Mouse (Mus musculus): ENCODE data around the gene Sirt4. TPM values are rescaled to one million over a fixed set of nuclear protein-coding genes. Genes with fewer than 3 reads are reported as not detected.
A peak's percentile ranks its signal among the peaks of the same experiment; 100 is the strongest.

The Sirt4 gene
- polyA plus RNA-seq, 1 experiment from 2014 or later = 22.5 TPM

- no peaks in the 10 kb centered on the region for H3K36me3 ChIP-seq (ENCODE audit: control insufficient read depth, insufficient read depth, low read length)
- H3K27ac ChIP-seq (replicated peaks in 1 of 2; ENCODE audit: control insufficient read depth in 1 of 2, insufficient read depth in 1 of 2, low read depth in 2 of 2, low read length in 2 of 2) = no peak overlapping the region
- H3K27me3 ChIP-seq (ENCODE audit: control insufficient read depth, insufficient read depth, low read length) = peaks cover 23% of the 10 kb centered on the region
- peak overlapping the region; percentile 98 for H3K4me2 ChIP-seq (ENCODE audit: low read length)
- ATAC-seq (ENCODE audit: insufficient number of reproducible peaks, insufficient read depth, low FRiP score, low read depth) = no peak
- H3K4me3 ChIP-seq (ENCODE audit: control insufficient read depth in 1 of 2, insufficient read depth in 1 of 2, low read depth in 1 of 2, low read length in 2 of 2) = peak overlapping the region; percentile 82 to 83
- WGBS = 3% methylated on average over 56 of the region's 73 CpGs
- no peaks in the 10 kb centered on the region for H3K9me3 ChIP-seq (ENCODE audit: control insufficient read depth, low read length)
- H3K9ac ChIP-seq (ENCODE audit: low read length) = peak overlapping the region; percentile 89
- peaks cover 14 to 16% of the 10 kb centered on the region in 2 experiments; a peak in 2 of 4 replicates for H3K4me1 ChIP-seq (ENCODE audit: control insufficient read depth in 2 of 2, insufficient read depth in 2 of 2, low read length in 2 of 2)
Observed at GRCm38 (mm10) chr5:115430187-115430960, 54.2 kb downstream of the Sirt4 start.

- Histone ChIP-seq H3K27me3 (ENCODE audit: control insufficient read depth, insufficient read depth, low read length) (peaks cover 23% of the 10 kb centered on the region), H3K4me1 (ENCODE audit: control insufficient read depth in 2 of 2, insufficient read depth in 2 of 2, low read length in 2 of 2) (peaks cover 14 to 16% of the 10 kb centered on the region in 2 experiments; a peak in 2 of 4 replicates)
Observed at GRCm38 (mm10) chr5:115429359-115430186, 55.0 kb downstream of the Sirt4 start, which contains the start of gene Msi1. TSS of gene Msi1 (plus strand) at chr5:115429599.

GRCm38 (mm10) chr5:115428831-115429358 is 55.6 kb downstream of the Sirt4 start:
- H3K27me3 ChIP-seq (ENCODE audit: control insufficient read depth, insufficient read depth, low read length) = peaks cover 23% of the 10 kb centered on the region
- peak overlapping the region; percentile 98 for H3K4me2 ChIP-seq (ENCODE audit: low read length)
- peak overlapping the region; percentile 89 for H3K9ac ChIP-seq (ENCODE audit: low read length)
- H3K9me3 ChIP-seq (ENCODE audit: control insufficient read depth, low read length) = no peaks in the 10 kb centered on the region
- H3K4me1 ChIP-seq (ENCODE audit: control insufficient read depth in 2 of 2, insufficient read depth in 2 of 2, low read length in 2 of 2) = peaks cover 14 to 16% of the 10 kb centered on the region in 2 experiments; a peak in 2 of 4 replicates
- 3% methylated on average over 20 of the region's 20 CpGs for WGBS
- no peaks in the 10 kb centered on the region for H3K36me3 ChIP-seq (ENCODE audit: control insufficient read depth, insufficient read depth, low read length)
- no peak overlapping the region for H3K27ac ChIP-seq (replicated peaks in 1 of 2; ENCODE audit: control insufficient read depth in 1 of 2, insufficient read depth in 1 of 2, low read depth in 2 of 2, low read length in 2 of 2)
- peak overlapping the region; percentile 82 to 83 for H3K4me3 ChIP-seq (ENCODE audit: control insufficient read depth in 1 of 2, insufficient read depth in 1 of 2, low read depth in 1 of 2, low read length in 2 of 2)
- ATAC-seq (ENCODE audit: insufficient number of reproducible peaks, insufficient read depth, low FRiP score, low read depth) = no peak

More at GRCm38 (mm10) chr5:115429359-115430186, 55.0 kb downstream of the Sirt4 start, which contains the start of gene Msi1:
- peak; percentile 60; the same call in 1 of the 2 replicates for ATAC-seq (ENCODE audit: insufficient number of reproducible peaks, insufficient read depth, low FRiP score, low read depth)
- peak within 1 kb of the TSS; percentile 98 for H3K4me2 ChIP-seq (ENCODE audit: low read length)
- no peaks in the 10 kb centered on the region for H3K9me3 ChIP-seq (ENCODE audit: control insufficient read depth, low read length)
- H3K36me3 ChIP-seq (ENCODE audit: control insufficient read depth, insufficient read depth, low read length) = no peaks in the 10 kb centered on the region
- H3K27ac ChIP-seq (replicated peaks in 1 of 2; ENCODE audit: control insufficient read depth in 1 of 2, insufficient read depth in 1 of 2, low read depth in 2 of 2, low read length in 2 of 2) = no peak within 1 kb of the TSS
- peak within 1 kb of the TSS; percentile 89 for H3K9ac ChIP-seq (ENCODE audit: low read length)
- peak within 1 kb of the TSS; percentile 82 to 83 for H3K4me3 ChIP-seq (ENCODE audit: control insufficient read depth in 1 of 2, insufficient read depth in 1 of 2, low read depth in 1 of 2, low read length in 2 of 2)
- under 1% methylated on average over 67 of the region's 117 CpGs for WGBS

Other genes with a start within 250 kb of the Sirt4 start
- gene Pop5, start 248.9 kb downstream of the Sirt4 start, polyA plus RNA-seq (2014; fragmentation: Nextera tagmentation; extraction: Ambion mirVana) = 62.8 and 66.7 TPM in 2 replicates
- 77.1 and 83.9 TPM in 2 replicates for gene Rnf10, start 211.8 kb downstream of the Sirt4 start, polyA plus RNA-seq (2014; fragmentation: Nextera tagmentation; extraction: Ambion mirVana)
- 75.1 and 82.1 TPM in 2 replicates for gene Coq5, start 205.1 kb downstream of the Sirt4 start, polyA plus RNA-seq (2014; fragmentation: Nextera tagmentation; extraction: Ambion mirVana)
- gene Dynll1, start 183.7 kb downstream of the Sirt4 start, polyA plus RNA-seq (2014; fragmentation: Nextera tagmentation; extraction: Ambion mirVana) = 1,218 and 1,301 TPM in 2 replicates
- 95.0 and 104 TPM in 2 replicates for gene Srsf9, start 157.5 kb downstream of the Sirt4 start, polyA plus RNA-seq (2014; fragmentation: Nextera tagmentation; extraction: Ambion mirVana)
- gene Gatc, start 143.5 kb downstream of the Sirt4 start, polyA plus RNA-seq (2014; fragmentation: Nextera tagmentation; extraction: Ambion mirVana) = 28.3 and 29.1 TPM in 2 replicates
- gene Triap1, start 143.5 kb downstream of the Sirt4 start, polyA plus RNA-seq (2014; fragmentation: Nextera tagmentation; extraction: Ambion mirVana) = 42.9 and 47.6 TPM in 2 replicates
- 1,685 and 1,706 TPM in 2 replicates for gene Cox6a1, start 135.7 kb downstream of the Sirt4 start, polyA plus RNA-seq (2014; fragmentation: Nextera tagmentation; extraction: Ambion mirVana)
- gene Msi1, start 55.1 kb downstream of the Sirt4 start, polyA plus RNA-seq (2014; fragmentation: Nextera tagmentation; extraction: Ambion mirVana) = 2.7 and 3.3 TPM in 2 replicates
- not detected in 2 replicates for gene Pla2g1b, start 18.5 kb downstream of the Sirt4 start, polyA plus RNA-seq (2014; fragmentation: Nextera tagmentation; extraction: Ambion mirVana)
- gene Pxn, start 22.0 kb upstream of the Sirt4 start, polyA plus RNA-seq (2014; fragmentation: Nextera tagmentation; extraction: Ambion mirVana) = 14.4 and 19.1 TPM in 2 replicates
- 1,183 and 1,268 TPM in 2 replicates for gene Rplp0, start 74.7 kb upstream of the Sirt4 start, polyA plus RNA-seq (2014; fragmentation: Nextera tagmentation; extraction: Ambion mirVana)
- 25.2 and 26.3 TPM in 2 replicates for gene Gcn1l1, start 80.5 kb upstream of the Sirt4 start, polyA plus RNA-seq (2014; fragmentation: Nextera tagmentation; extraction: Ambion mirVana)
- 19.2 and 20.1 TPM in 2 replicates for gene Rab35, start 147.2 kb upstream of the Sirt4 start, polyA plus RNA-seq (2014; fragmentation: Nextera tagmentation; extraction: Ambion mirVana)
- gene Bicdl1, start 246.9 kb upstream of the Sirt4 start, polyA plus RNA-seq (2014; fragmentation: Nextera tagmentation; extraction: Ambion mirVana) = 6.1 and 7.1 TPM in 2 replicates

All from heart, embryonic 14.5 days (tissue).